Comparison of ENCODE assay signal across 8 mouse cellular contexts in the genomic region with DNA sequence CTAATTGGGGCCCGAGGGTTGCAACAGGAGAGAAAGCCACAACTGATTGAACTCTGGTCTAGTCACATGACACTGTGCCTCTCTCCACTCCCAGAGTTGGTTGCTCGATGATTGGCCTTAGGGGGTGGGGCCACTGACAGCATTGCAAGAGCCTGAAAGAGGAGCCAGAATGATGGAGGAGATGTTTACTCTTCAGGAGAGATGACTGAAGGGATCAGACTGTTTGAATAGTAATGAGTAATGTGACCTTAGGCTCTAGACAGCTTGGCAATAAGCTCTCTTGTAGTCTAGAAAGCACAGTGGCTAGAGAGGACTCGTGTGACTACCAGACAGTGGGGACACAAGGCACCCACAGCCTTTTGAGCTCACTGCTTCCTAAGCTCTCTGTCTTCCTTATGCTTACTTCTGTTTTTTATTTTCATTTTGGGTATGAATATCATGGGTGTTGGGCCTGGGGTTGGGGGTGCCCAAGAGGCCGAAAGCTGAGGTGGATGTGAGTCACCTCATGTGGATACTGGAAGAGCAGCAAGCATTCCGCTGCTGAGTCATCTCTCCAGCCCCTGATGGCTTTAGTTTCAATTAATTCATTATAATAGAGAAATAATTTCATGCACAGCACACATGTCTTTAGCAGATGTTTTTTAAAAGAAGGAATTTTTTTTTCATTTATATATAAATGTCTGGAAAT.
DNase-seq lines count a peak whose midpoint lies in the region; ATAC-seq and TF ChIP-seq lines count a peak whose summit lies in the region.
"Had no signal": no experiment of that assay in that cellular context is flagged by ENCODE, and none has a peak within 500 bp of the region (broad histone marks: within the 10 kb centered on the region; RNA-seq: fewer than 3 reads in every experiment).

No protein-coding gene starts in this region.

- H3K4me1 ChIP-seq in liver, embryonic 11.5 days (replicated peaks; ENCODE audit: control insufficient read depth, insufficient read depth, low read length), result peaks cover 6% of the 10 kb centered on the region
- no peaks in the 10 kb centered on the region for H3K4me1 ChIP-seq in stomach, postnatal 0 days (replicated peaks; ENCODE audit: control insufficient read depth, insufficient read depth)

- no peak overlapping the region for H3K4me2 ChIP-seq in liver, embryonic 11.5 days
- no peak overlapping the region for H3K4me2 ChIP-seq in stomach, postnatal 0 days (replicated peaks; ENCODE audit: low read depth)

- H3K27me3 ChIP-seq in liver, embryonic 11.5 days (replicated peaks; ENCODE audit: control insufficient read depth, insufficient read depth, low read length), result no peaks in the 10 kb centered on the region
- H3K27me3 ChIP-seq in stomach, postnatal 0 days (ENCODE audit: control insufficient read depth, insufficient read depth, low read length), result no peaks in the 10 kb centered on the region

- TF ChIP-seq CTCF in stomach, postnatal 0 days (IDR thresholded peaks at IDR 0.05; ENCODE audit: low read depth), result no peak

- no peak for TF ChIP-seq EP300 in stomach, postnatal 0 days (optimal IDR thresholded peaks at IDR 0.05)

- peak; percentile 35 for DNase-seq in thymus, postnatal 4 days
- DNase-seq in thymus, postnatal 36 days, result no peak
- peak; percentile 83 for DNase-seq in adipocyte (ENCODE audit: low spot score)
- no peak for DNase-seq in liver, embryonic 11.5 days (ENCODE audit: low spot score)
- peak; percentile 68 for DNase-seq in stomach, postnatal 0 days (ENCODE audit: low spot score)
- DNase-seq in frontal cortex, postnatal 10 days (ENCODE audit: low spot score in 2 of 2), result no peak
- DNase-seq in layer of hippocampus, adult 18-20 months (ENCODE audit: low spot score in 2 of 2), result no peak
- DNase-seq: heart, postnatal 36 days had no signal

- peaks cover 6% of the 10 kb centered on the region; the same call in 1 of the 2 replicates for H3K36me3 ChIP-seq in liver, embryonic 11.5 days (ENCODE audit: control insufficient read depth, insufficient read depth, low read length)
- H3K36me3 ChIP-seq in stomach, postnatal 0 days (ENCODE audit: control insufficient read depth, insufficient read depth, low read length), result peaks cover 9% of the 10 kb centered on the region; the same call in 1 of the 2 replicates

- WGBS in liver, embryonic 11.5 days, result 60% methylated on average over 5 of the region's 5 CpGs
- 46% methylated on average over 5 of the region's 5 CpGs for WGBS in stomach, postnatal 0 days

- peak; percentile 57 for ATAC-seq in liver, embryonic 11.5 days (replicated peaks; ENCODE audit: low FRiP score)
- ATAC-seq in stomach, postnatal 0 days (ENCODE audit: low FRiP score, low TSS enrichment), result peak; percentile 88

- no peak overlapping the region for H3K27ac ChIP-seq in liver, embryonic 11.5 days (ENCODE audit: low read depth, low read length)
- H3K27ac ChIP-seq in stomach, postnatal 0 days (replicated peaks), result peak overlapping the region; percentile 61; the same call in 1 of the 2 replicates

- H3K9me3 ChIP-seq in liver, embryonic 11.5 days (ENCODE audit: control insufficient read depth, low read length), result no peaks in the 10 kb centered on the region
- H3K9me3 ChIP-seq in stomach, postnatal 0 days (ENCODE audit: control insufficient read depth, low read length), result no peaks in the 10 kb centered on the region

- H3K4me3 ChIP-seq in liver, embryonic 11.5 days (ENCODE audit: low read depth, low read length), result no peak overlapping the region
- no peak overlapping the region for H3K4me3 ChIP-seq in stomach, postnatal 0 days (ENCODE audit: low read depth, low read length)

- no peak overlapping the region for H3K9ac ChIP-seq in liver, embryonic 11.5 days (ENCODE audit: low read depth, low read length)
- no peak overlapping the region for H3K9ac ChIP-seq in stomach, postnatal 0 days (ENCODE audit: low read length)

Comparison
In these comparisons a context has a peak if more than half of its experiments do, and no peak if none do; other contexts are left out.
1. DNase-seq: peak in thymus, postnatal 4 days (single experiment), adipocyte (single experiment) and stomach, postnatal 0 days (single experiment); none in thymus, postnatal 36 days (0 of 2), liver, embryonic 11.5 days (single experiment), frontal cortex, postnatal 10 days (0 of 2) and layer of hippocampus, adult 18-20 months (0 of 2).